Mouse (Mus musculus) B cell, adult (primary cell): ENCODE results near the gene Slc9a3. TPM values are rescaled to one million over a fixed set of nuclear protein-coding genes. Genes with fewer than 3 reads are reported as not detected.

Experiments
- total RNA-seq: library from RNA; stranded (reverse); gene quantifications from 4 replicates; pipeline ENCODE4 v1.2.4, GENCODE M21; 2023; ENCODE audit not compliant: inconsistent age

Slc9a3 gene
- not detected in 4 replicates for total RNA-seq

GRCm38 (mm10) chr13:74121141-74121602 is at the start of gene Slc9a3:
Gene Slc9a3 (plus strand): TSS chr13:74121457.

GRCm38 (mm10) chr13:74208317-74208985 is 87.2 kb downstream of the Slc9a3 start, which contains the start of gene Exoc3:
Gene Exoc3 (minus strand): TSS chr13:74208732.

Other genes starting within 250 kb of the Slc9a3 start
- gene Trip13, start 183.7 kb upstream of the Slc9a3 start, total RNA-seq = 4.0 to 5.9 TPM (median 4.9 TPM) in 4 replicates
- gene Brd9, start 183.6 kb upstream of the Slc9a3 start, total RNA-seq = 91.6 to 107 TPM (median 102 TPM) in 4 replicates
- not detected in 4 replicates for gene Zdhhc11, start 157.6 kb upstream of the Slc9a3 start, total RNA-seq
- gene Tppp, start 112.0 kb upstream of the Slc9a3 start, total RNA-seq = 0.64 to 0.96 TPM (median 0.88 TPM) in 4 replicates
- gene Cep72, start 59.2 kb upstream of the Slc9a3 start, total RNA-seq = 11.8 to 14.8 TPM (median 13.6 TPM) in 4 replicates
- 41.1 to 53.1 TPM (median 46.4 TPM) in 4 replicates for gene Exoc3, start 87.3 kb downstream of the Slc9a3 start, total RNA-seq
- gene Ahrr, start 170.9 kb downstream of the Slc9a3 start, total RNA-seq = 0.09 to 0.18 TPM in 2 of 4 replicates, not detected in the others
- 80.5 to 89.8 TPM (median 83.2 TPM) in 4 replicates for gene Pdcd6, start 196.1 kb downstream of the Slc9a3 start, total RNA-seq
- 158 to 183 TPM (median 174 TPM) in 4 replicates for gene Sdha, start 228.8 kb downstream of the Slc9a3 start, total RNA-seq
- 21.9 to 31.7 TPM (median 24.1 TPM) in 4 replicates for gene Ccdc127, start 228.9 kb downstream of the Slc9a3 start, total RNA-seq
- gene Lrrc14b, start 242.5 kb downstream of the Slc9a3 start, total RNA-seq = not detected in 4 replicates